Mouse (Mus musculus) gastrocnemius, postnatal 10 days (tissue): Measurements from ENCODE around the gene Slc9a9. TPM values are rescaled to one million over a fixed set of nuclear protein-coding genes. Genes with fewer than 3 reads are reported as not detected.

Experiments
- DNase-seq: peaks from one replicate; pipeline ENCODE4 v3.0.0; 2021; ENCODE audit warnings: mixed read lengths
- total RNA-seq, 2 experiments: library from RNA; stranded (reverse); gene quantifications; 2 replicates each; pipeline ENCODE4 v1.2.3; 2021

Gene Slc9a9
- total RNA-seq, 2 experiments from 2014 or later = 4.3 to 6.3 TPM

- DNase-seq = no peak
Observed at GRCm38 (mm10) chr9:94732599-94733287, 63.0 kb downstream of the Slc9a9 start.

GRCm38 (mm10) chr9:94734320-94734719 lies 64.6 kb downstream of the Slc9a9 start:
- DNase-seq = no peak

- no peak for DNase-seq
Observed at GRCm38 (mm10) chr9:94737226-94737625, 67.5 kb downstream of the Slc9a9 start.

- DNase-seq = peak; percentile 73
Observed at GRCm38 (mm10) chr9:94738555-94739427, 69.1 kb downstream of the Slc9a9 start.

- no peak for DNase-seq
Observed at GRCm38 (mm10) chr9:94740841-94741240, 71.1 kb downstream of the Slc9a9 start.

GRCm38 (mm10) chr9:94743291-94743690 lies 73.6 kb downstream of the Slc9a9 start:
- DNase-seq = no peak

- no peak for DNase-seq
Observed at GRCm38 (mm10) chr9:94748503-94748902, 78.8 kb downstream of the Slc9a9 start.

GRCm38 (mm10) chr9:94750187-94750586 lies 80.5 kb downstream of the Slc9a9 start:
- DNase-seq = no peak

GRCm38 (mm10) chr9:94750935-94751637 lies 81.4 kb downstream of the Slc9a9 start:
- DNase-seq = no peak

- no peak for DNase-seq
Observed at GRCm38 (mm10) chr9:94751638-94752021, 81.9 kb downstream of the Slc9a9 start.

- no peak for DNase-seq
Observed at GRCm38 (mm10) chr9:94752121-94752520, 82.4 kb downstream of the Slc9a9 start.

- DNase-seq = no peak
Observed at GRCm38 (mm10) chr9:94759904-94760303, 90.2 kb downstream of the Slc9a9 start.

- DNase-seq = no peak
Observed at GRCm38 (mm10) chr9:94768114-94768513, 98.4 kb downstream of the Slc9a9 start.

GRCm38 (mm10) chr9:94768524-94768923 lies 98.8 kb downstream of the Slc9a9 start:
- no peak for DNase-seq

GRCm38 (mm10) chr9:94773357-94773756 lies 103.6 kb downstream of the Slc9a9 start:
- no peak for DNase-seq

- no peak for DNase-seq
Observed at GRCm38 (mm10) chr9:94788261-94788660, 118.6 kb downstream of the Slc9a9 start.

- DNase-seq = no peak
Observed at GRCm38 (mm10) chr9:94790966-94791365, 121.3 kb downstream of the Slc9a9 start.

- DNase-seq = no peak
Observed at GRCm38 (mm10) chr9:94803073-94803472, 133.4 kb downstream of the Slc9a9 start.

GRCm38 (mm10) chr9:94805506-94805905 lies 135.8 kb downstream of the Slc9a9 start:
- no peak for DNase-seq

- DNase-seq = no peak
Observed at GRCm38 (mm10) chr9:94815518-94815917, 145.8 kb downstream of the Slc9a9 start.

GRCm38 (mm10) chr9:94821268-94821667 lies 151.6 kb downstream of the Slc9a9 start:
- DNase-seq = no peak

- no peak for DNase-seq
Observed at GRCm38 (mm10) chr9:94833836-94834235, 164.1 kb downstream of the Slc9a9 start.

GRCm38 (mm10) chr9:94837384-94837783 lies 167.7 kb downstream of the Slc9a9 start:
- DNase-seq = no peak
